Mouse (Mus musculus) urinary bladder, postnatal 36 days (tissue): ENCODE results near the gene Fam169a.
"Not testable (repeated sequence)": the region's sequence is repeated elsewhere in the genome, so short reads cannot be mapped to it uniquely, and the experiment has no call there.

Experiments used
- DNase-seq, 2 experiments: peaks; one replicate each; pipeline ENCODE4 v3.0.0; 2022; ENCODE audit warnings: low spot score in 2 of 2, mixed read lengths in 1 of 2

Gene Fam169a

GRCm38 (mm10) chr13:97080201-97080600, 13.1 kb downstream of the Fam169a start:
- no peak for DNase-seq

- DNase-seq, result no peak
Observed at GRCm38 (mm10) chr13:97080615-97081014, 13.5 kb downstream of the Fam169a start.

GRCm38 (mm10) chr13:97082432-97082831, 15.3 kb downstream of the Fam169a start:
- no peak for DNase-seq

- no peak for DNase-seq
Observed at GRCm38 (mm10) chr13:97086316-97086715, 19.2 kb downstream of the Fam169a start.

GRCm38 (mm10) chr13:97087421-97087820, 20.3 kb downstream of the Fam169a start:
- no peak for DNase-seq

- no peak for DNase-seq
Observed at GRCm38 (mm10) chr13:97088183-97088582, 21.1 kb downstream of the Fam169a start.

- no peak for DNase-seq
Observed at GRCm38 (mm10) chr13:97095726-97096125, 28.6 kb downstream of the Fam169a start.

GRCm38 (mm10) chr13:97099187-97099852, 32.2 kb downstream of the Fam169a start, which contains the start of gene Gm6169:
Gm6169 (minus strand) TSS chr13:97099237.
- peak; percentile 9 to 11 for DNase-seq

GRCm38 (mm10) chr13:97104996-97105395, 37.9 kb downstream of the Fam169a start:
- no peak for DNase-seq

GRCm38 (mm10) chr13:97107721-97108120, 40.6 kb downstream of the Fam169a start:
- not testable (repeated sequence) for DNase-seq

- no peak for DNase-seq
Observed at GRCm38 (mm10) chr13:97109046-97109445, 42.0 kb downstream of the Fam169a start.

- no peak for DNase-seq
Observed at GRCm38 (mm10) chr13:97121341-97121740, 54.3 kb downstream of the Fam169a start.

GRCm38 (mm10) chr13:97129654-97130053, 62.6 kb downstream of the Fam169a start:
- not testable (repeated sequence) for DNase-seq

- not testable (repeated sequence) for DNase-seq
Observed at GRCm38 (mm10) chr13:97130413-97130812, 63.3 kb downstream of the Fam169a start.

- peak; percentile 82 to 89 for DNase-seq
Observed at GRCm38 (mm10) chr13:97137466-97138400, 70.6 kb downstream of the Fam169a start, which contains the start of the genes Gfm2 and Nsa2. Gfm2 (plus strand) TSS chr13:97137937. Nsa2 (minus strand) TSS chr13:97137937.

GRCm38 (mm10) chr13:97138404-97138931, 71.4 kb downstream of the Fam169a start:
- not testable (repeated sequence) for DNase-seq

GRCm38 (mm10) chr13:97142321-97142720, 75.2 kb downstream of the Fam169a start:
- DNase-seq, result no peak

GRCm38 (mm10) chr13:97145834-97146233, 78.7 kb downstream of the Fam169a start:
- no peak for DNase-seq

GRCm38 (mm10) chr13:97175520-97176264, 108.6 kb downstream of the Fam169a start:
- DNase-seq, result no peak

GRCm38 (mm10) chr13:97176731-97177130, 109.6 kb downstream of the Fam169a start:
- DNase-seq, result no peak

- no peak for DNase-seq
Observed at GRCm38 (mm10) chr13:97178943-97179342, 111.9 kb downstream of the Fam169a start.
